In the genomic region with DNA sequence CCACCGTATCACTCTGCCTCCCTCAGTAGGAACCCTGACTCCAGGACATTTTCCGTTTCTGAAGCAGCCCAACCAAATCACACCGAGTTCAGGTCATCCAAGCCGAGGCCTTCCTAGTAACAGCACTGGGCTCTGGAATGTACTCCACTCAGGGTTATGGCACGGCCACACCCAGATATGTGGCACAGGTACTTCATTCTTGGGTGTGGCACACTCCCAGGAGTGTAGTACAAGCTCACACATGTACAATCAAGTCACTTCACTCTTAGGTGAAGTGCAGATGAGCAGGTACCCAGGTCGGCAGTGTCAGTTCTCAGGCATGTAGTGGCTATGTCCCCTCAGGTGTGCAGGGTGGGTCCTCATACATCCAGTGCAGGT, we compare ENCODE assay signal across 1 mouse cellular context.
TF ChIP-seq lines count a peak whose summit lies in the region.

No protein-coding gene starts in this region.

TF ChIP-seq in MEL, 35 proteins besides CTCF, POLR2A, EP300 and RAD21:
- TF ChIP-seq JUND (IDR thresholded peaks at IDR 0.05; ENCODE audit: low read depth, low read length), result no peak
- no peak for TF ChIP-seq NRF1 (IDR thresholded peaks at IDR 0.05; ENCODE audit: insufficient read depth, low read depth, low read length, poor library complexity, severe bottlenecking)
- peak; percentile 13; the same call in 1 of the 2 replicates for TF ChIP-seq POLR2AphosphoS5 (IDR thresholded peaks at IDR 0.05; ENCODE audit: borderline replicate concordance, low read depth, low read length)
- TF ChIP-seq BHLHE40 (IDR thresholded peaks at IDR 0.05; ENCODE audit: borderline replicate concordance, low read depth, low read length), result no peak
TF ChIP-seq in MEL: peak in this region for 1.
